Mouse (Mus musculus) CH12.LX (cell line): ENCODE results near the gene Gm10197. TPM values are rescaled to one million over a fixed set of nuclear protein-coding genes. Genes with fewer than 3 reads are reported as not detected.

ENCODE experiments used
- DNase-seq: peaks from one replicate; pipeline ENCODE4 v3.0.0-alpha.2; 2013; ENCODE audit errors: extremely low read depth
- H3K27ac ChIP-seq: 2 replicates; pipeline ENCODE4 v1.5.1; 2012; ENCODE audit warnings: low read depth, mild to moderate bottlenecking, control low read depth, moderate library complexity; ENCODE audit not compliant: insufficient read depth
- H3K27me3 ChIP-seq: replicated peaks from 2 replicates; pipeline ENCODE3; 2012; ENCODE audit warnings: inconsistent platforms
- H3K36me3 ChIP-seq, 2 experiments: replicated peaks in 1 of 2; 2 replicates each; pipeline versions ENCODE3 to v1.6.1; 2012; ENCODE audit warnings: inconsistent platforms in 1 of 2, low read length in 1 of 2, mild to moderate bottlenecking in 1 of 2, mixed read lengths in 1 of 2, moderate library complexity in 1 of 2; ENCODE audit not compliant: control insufficient read depth in 1 of 2, insufficient read depth in 1 of 2
- H3K4me1 ChIP-seq, 2 experiments: 2 replicates each; pipeline ENCODE4 v1.6.1; 2012; ENCODE audit warnings: inconsistent platforms in 1 of 2, moderate library complexity in 1 of 2; ENCODE audit not compliant: insufficient read depth in 2 of 2, control insufficient read depth in 1 of 2
- H3K4me2 ChIP-seq: 2 replicates; pipeline ENCODE4 v1.6.1; 2012; ENCODE audit warnings: low read depth, mild to moderate bottlenecking, control low read depth; ENCODE audit not compliant: poor library complexity, insufficient read depth, severe bottlenecking
- H3K4me3 ChIP-seq, 3 experiments: fragments of 150-350 bp in 1 of 3; sonication (generic) in 1 of 3; replicated peaks in 1 of 3; 2 replicates each; pipeline versions ENCODE3 to v1.5.1; 2011 to 2012; ENCODE audit warnings: low read depth in 2 of 3, low read length in 2 of 3, mild to moderate bottlenecking in 2 of 3, moderate library complexity in 2 of 3, control low read depth in 1 of 3, improper control_type of control experiment in 1 of 3, inconsistent platforms in 1 of 3, mixed read lengths in 1 of 3; ENCODE audit not compliant: poor library complexity in 1 of 3
- H3K79me2 ChIP-seq: replicated peaks from 2 replicates; pipeline ENCODE4 v1.6.1; 2012; ENCODE audit warnings: mild to moderate bottlenecking, moderate library complexity; ENCODE audit not compliant: control insufficient read depth, poor library complexity, insufficient read depth, severe bottlenecking; ENCODE audit errors: extremely low read depth
- H3K9ac ChIP-seq: 2 replicates; pipeline ENCODE4 v1.6.1; 2012; ENCODE audit warnings: low read depth, mild to moderate bottlenecking, control low read depth, moderate library complexity; ENCODE audit not compliant: insufficient read depth
- H3K9me3 ChIP-seq: replicated peaks from 2 replicates; pipeline ENCODE3; 2012; ENCODE audit warnings: low read length, inconsistent platforms, mixed read lengths
- BHLHE40 ChIP-seq: IDR thresholded peaks from 2 replicates; pipeline ENCODE4 v1.6.1; 2011; ENCODE audit warnings: mild to moderate bottlenecking, low read depth, low read length, improper control_type of control experiment
- CHD2 ChIP-seq: IDR thresholded peaks from 2 replicates; pipeline ENCODE4 v1.6.1; 2011; ENCODE audit warnings: low read length, improper control_type of control experiment
- CTCF ChIP-seq, 2 experiments: IDR thresholded peaks in 1 of 2; conservative IDR thresholded peaks in 1 of 2; 2 replicates each; pipeline ENCODE4 v1.5.1; 2011 to 2012; ENCODE audit warnings: low read depth in 2 of 2, low read length in 2 of 2, improper control_type of control experiment in 1 of 2, inconsistent platforms in 1 of 2, mild to moderate bottlenecking in 1 of 2, moderate library complexity in 1 of 2
- E2F4 ChIP-seq: IDR thresholded peaks from 2 replicates; pipeline ENCODE4 v1.6.1; 2011; ENCODE audit warnings: low read depth, low read length, improper control_type of control experiment; ENCODE audit not compliant: insufficient replicate concordance
- ELF1 ChIP-seq: IDR thresholded peaks from 2 replicates; pipeline ENCODE4 v1.6.1; 2014; ENCODE audit warnings: low read depth, mild to moderate bottlenecking, inconsistent platforms, low read length, improper control_type of control experiment
- EP300 ChIP-seq: IDR thresholded peaks from 2 replicates; pipeline ENCODE4 v1.6.1; 2011; ENCODE audit warnings: low read length, improper control_type of control experiment
- HCFC1 ChIP-seq: IDR thresholded peaks from 2 replicates; pipeline ENCODE4 v1.6.1; 2012; ENCODE audit warnings: low read depth, mild to moderate bottlenecking, inconsistent platforms, low read length, improper control_type of control experiment
- JUND ChIP-seq: conservative IDR thresholded peaks from 2 replicates; pipeline ENCODE4 v1.6.1; 2011; ENCODE audit warnings: low read depth, low read length, improper control_type of control experiment
- MAX ChIP-seq: IDR thresholded peaks from 2 replicates; pipeline ENCODE4 v1.6.1; 2011; ENCODE audit warnings: low read length, improper control_type of control experiment
- MXI1 ChIP-seq: IDR thresholded peaks from 2 replicates; pipeline ENCODE4 v1.6.1; 2011; ENCODE audit warnings: mild to moderate bottlenecking, low read depth, low read length, improper control_type of control experiment
- NRF1 ChIP-seq: IDR thresholded peaks from 2 replicates; pipeline ENCODE4 v1.6.1; 2014; ENCODE audit warnings: low read depth, mild to moderate bottlenecking, inconsistent platforms, low read length, improper control_type of control experiment, moderate library complexity
- POLR2A ChIP-seq: IDR thresholded peaks from 2 replicates; pipeline ENCODE4 v1.6.1; 2011; ENCODE audit warnings: low read depth, mild to moderate bottlenecking, improper control_type of control experiment, low read length
- POLR2AphosphoS2 ChIP-seq: IDR thresholded peaks from 2 replicates; pipeline ENCODE4 v1.6.1; 2011; ENCODE audit warnings: low read depth, low read length, improper control_type of control experiment
- RCOR1 ChIP-seq: conservative IDR thresholded peaks from 2 replicates; pipeline ENCODE4 v1.6.1; 2012; ENCODE audit warnings: low read depth, mild to moderate bottlenecking, inconsistent platforms, low read length, improper control_type of control experiment
- SMC3 ChIP-seq: IDR thresholded peaks from 2 replicates; pipeline ENCODE4 v1.6.1; 2011; ENCODE audit warnings: low read depth, low read length, improper control_type of control experiment
- TCF12 ChIP-seq: IDR thresholded peaks from 2 replicates; pipeline ENCODE4 v1.6.1; 2014; ENCODE audit warnings: low read depth, mild to moderate bottlenecking, inconsistent platforms, low read length, improper control_type of control experiment
- ZNF384 ChIP-seq: IDR thresholded peaks from 2 replicates; pipeline ENCODE4 v1.6.1; 2012; ENCODE audit warnings: low read depth, low read length, improper control_type of control experiment, inconsistent platforms
- dilution Hi-C: fragments of 300-500 bp; cut with MboI; formaldehyde crosslinking; loops from 2 replicates; pipeline ENCODE4 v1.14.3; 2020; ENCODE audit warnings: low sequenced_read_pairs; ENCODE audit not compliant: extremely low pct_unique_long_range_greater_than_20kb, extremely low pct_ligation_motif_present
- in situ Hi-C: fragments of 300-500 bp; cut with MboI; formaldehyde crosslinking; loops from 3 replicates; pipeline ENCODE4 v1.14.3; 2019; ENCODE audit warnings: low sequenced_read_pairs, low pct_ligation_motif_present, low pct_unique_long_range_greater_than_20kb, mixed read lengths
- polyA plus RNA-seq: library from polyadenylated mRNA; unstranded; fragments of >175 nt; gene quantifications from 2 replicates; pipeline ENCODE4 v1.2.1, GENCODE M21; 2012; ENCODE audit warnings: low read depth; ENCODE audit not compliant: insufficient read length
- total RNA-seq, 2 experiments: library from RNA; depleted of rRNA; stranded (reverse); fragments of 300-350 nt in 1 of 2; fragments of >200 nt in 1 of 2; gene quantifications; 2 replicates each; pipeline ENCODE4 v1.2.3; 2012 to 2014

Gene Gm10197
- total and polyA plus RNA-seq, 3 experiments: 3.9 to 11.5 TPM; not detected in 1

DNA sequence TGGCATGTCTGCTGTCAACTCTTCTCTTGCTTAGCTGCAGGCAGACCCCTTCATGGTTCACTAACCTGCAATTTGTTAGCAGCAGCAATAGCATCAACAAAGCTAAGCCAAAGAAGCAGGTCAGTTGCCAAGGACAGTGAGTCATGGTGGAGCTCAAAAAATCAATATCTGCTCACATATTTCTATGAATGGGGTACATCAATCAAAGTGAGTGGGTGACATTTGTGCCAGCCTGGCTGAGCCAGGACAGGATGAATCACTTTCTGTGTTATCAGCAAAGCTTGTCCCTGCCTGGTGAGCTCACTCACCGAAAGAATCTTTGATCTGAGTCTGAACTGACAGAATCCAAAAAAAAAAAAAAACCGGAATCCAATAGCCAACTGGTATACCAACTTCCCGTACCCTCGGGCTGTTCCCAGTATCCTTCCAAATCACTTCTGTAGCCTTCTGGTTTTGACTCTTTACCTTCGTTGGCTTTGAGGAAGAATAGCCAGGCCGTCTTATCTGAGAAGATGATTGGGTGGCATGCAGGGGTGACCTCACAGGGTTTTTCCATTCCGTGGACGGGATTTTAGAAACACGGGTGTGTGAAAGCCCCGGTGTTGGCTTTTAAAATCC is 32.8 kb upstream of the Gm10197 start (continued):
- TF ChIP-seq CHD2 (0 out of 2 replicates have a peak, but pooled peaks have one; percentile 33), ELF1 (peak; percentile 46; the same call in 1 of the 2 replicates), CTCF (conservative IDR thresholded peaks at IDR 0.05 in 1 of 2, IDR thresholded peaks at IDR 0.05 in 1 of 2; ENCODE audit: low read depth in 2 of 2, low read length in 2 of 2) (no peak), JUND (peak; percentile 72), POLR2A (no peak), E2F4 (no peak), TCF12 (peak; percentile 83), POLR2AphosphoS2 (peak; percentile 67; the same call in 1 of the 2 replicates), HCFC1 (no peak; the same call in 1 of the 2 replicates), NRF1 (no peak), MXI1 (peak; percentile 61; the same call in 1 of the 2 replicates), MAX (peak; percentile 58; the same call in 1 of the 2 replicates), EP300 (peak; percentile 56)

GRCm38 (mm10) chr19:53402741-53403432 is 31.3 kb upstream of the Gm10197 start:
- Histone ChIP-seq H3K27ac (peak overlapping the region; percentile 98), H3K4me2 (no peak overlapping the region), H3K4me3 (no peak overlapping the region), H3K9me3 (no peaks in the 10 kb centered on the region), H3K27me3 (no peaks in the 10 kb centered on the region), H3K9ac (no peak overlapping the region), H3K36me3 (peaks cover 0 to 20% of the 10 kb centered on the region in 2 experiments), H3K79me2 (no peaks in the 10 kb centered on the region), H3K4me1 (peaks cover 28 to 75% of the 10 kb centered on the region in 2 experiments)
- dilution Hi-C loops: no loop called here
- no peak for DNase-seq
- in situ Hi-C loops: no loop called here
- TF ChIP-seq BHLHE40 (no peak), RCOR1 (no peak), SMC3 (no peak), CTCF (conservative IDR thresholded peaks at IDR 0.05 in 1 of 2, IDR thresholded peaks at IDR 0.05 in 1 of 2; ENCODE audit: low read depth in 2 of 2, low read length in 2 of 2) (peak in 1 of 2 experiments; percentile 21; a peak in 2 of 4 replicates), ZNF384 (no peak), MAX (no peak)
